Mouse (Mus musculus): ENCODE data around the gene Ccnl1. TPM values are rescaled to one million over a fixed set of nuclear protein-coding genes. Genes with fewer than 3 reads are reported as not detected.

The Ccnl1 gene
- polyA plus RNA-seq, 1 experiment from 2014 or later = 125 TPM

DNA sequence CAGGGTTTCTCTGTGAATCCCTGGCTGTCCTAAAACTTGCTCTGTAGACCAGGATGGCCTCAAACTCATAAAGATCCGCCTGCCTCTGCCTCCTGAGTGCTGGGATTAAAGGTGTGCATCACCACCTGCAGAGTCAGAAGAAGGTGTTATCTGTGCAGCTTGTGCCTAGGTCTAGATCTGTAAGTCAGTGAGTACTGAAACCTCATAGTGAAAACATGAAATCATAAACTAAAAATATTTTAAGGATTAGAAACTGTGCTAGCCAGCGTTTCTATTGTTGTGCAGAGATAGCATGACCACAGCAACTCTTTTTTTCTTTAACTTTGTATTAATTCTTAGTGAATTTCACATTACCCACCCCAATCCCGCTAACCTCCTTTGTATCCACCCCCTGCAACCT is 46.8 kb downstream of the Ccnl1 start:
- no peak overlapping the region for H3K4me2 ChIP-seq (ENCODE audit: low read depth, low read length)
- H3K27me3 ChIP-seq (ENCODE audit: control insufficient read depth, insufficient read depth, low read length) = no peaks in the 10 kb centered on the region
- H3K9me3 ChIP-seq (replicated peaks; ENCODE audit: control insufficient read depth, low read length) = no peaks in the 10 kb centered on the region
- WGBS = 90% methylated on average over 3 of the region's 3 CpGs
- DNase-seq (ENCODE audit: low spot score) = no peak
- no peaks in the 10 kb centered on the region for H3K36me3 ChIP-seq (replicated peaks; ENCODE audit: control insufficient read depth, insufficient read depth, low read depth, low read length)
- no peak overlapping the region for H3K4me3 ChIP-seq (ENCODE audit: low read depth, low read length)
- H3K9ac ChIP-seq (replicated peaks; ENCODE audit: low read length) = no peak overlapping the region
- ATAC-seq (replicated peaks; ENCODE audit: insufficient number of reproducible peaks, low FRiP score, low TSS enrichment, low read depth) = no peak
- H3K4me1 ChIP-seq (ENCODE audit: control insufficient read depth, insufficient read depth, low read length) = no peaks in the 10 kb centered on the region
- H3K27ac ChIP-seq (replicated peaks; ENCODE audit: low read depth, low read length) = no peak overlapping the region

- ATAC-seq (replicated peaks; ENCODE audit: insufficient number of reproducible peaks, low FRiP score, low TSS enrichment, low read depth) (no peak), DNase-seq (ENCODE audit: low spot score) (no peak)
- Histone ChIP-seq H3K27ac (replicated peaks; ENCODE audit: low read depth, low read length) (no peak overlapping the region), H3K4me2 (ENCODE audit: low read depth, low read length) (no peak overlapping the region; the same call in 1 of the 2 replicates), H3K4me3 (ENCODE audit: low read depth, low read length) (no peak overlapping the region), H3K9ac (replicated peaks; ENCODE audit: low read length) (no peak overlapping the region), H3K27me3 (ENCODE audit: control insufficient read depth, insufficient read depth, low read length) (no peaks in the 10 kb centered on the region), H3K9me3 (replicated peaks; ENCODE audit: control insufficient read depth, low read length) (no peaks in the 10 kb centered on the region), H3K36me3 (replicated peaks; ENCODE audit: control insufficient read depth, insufficient read depth, low read depth, low read length) (no peaks in the 10 kb centered on the region), H3K4me1 (ENCODE audit: control insufficient read depth, insufficient read depth, low read length) (0 out of 2 replicates have a peak, but pooled peaks cover 2% of the 10 kb centered on the region)
- 71% methylated on average over 2 of the region's 2 CpGs for WGBS
Observed at GRCm38 (mm10) chr3:65909454-65909853, 48.6 kb downstream of the Ccnl1 start.

- H3K27ac ChIP-seq (replicated peaks; ENCODE audit: low read depth, low read length) = no peak overlapping the region
- 93% methylated on average over 4 of the region's 4 CpGs for WGBS
- H3K36me3 ChIP-seq (replicated peaks; ENCODE audit: control insufficient read depth, insufficient read depth, low read depth, low read length) = no peaks in the 10 kb centered on the region
- ATAC-seq (replicated peaks; ENCODE audit: insufficient number of reproducible peaks, low FRiP score, low TSS enrichment, low read depth) (no peak), DNase-seq (ENCODE audit: low spot score) (no peak)
- no peaks in the 10 kb centered on the region for H3K9me3 ChIP-seq (replicated peaks; ENCODE audit: control insufficient read depth, low read length)
- H3K4me2 ChIP-seq (ENCODE audit: low read depth, low read length) = no peak overlapping the region
- no peak overlapping the region for H3K9ac ChIP-seq (replicated peaks; ENCODE audit: low read length)
- H3K27me3 ChIP-seq (ENCODE audit: control insufficient read depth, insufficient read depth, low read length) = no peaks in the 10 kb centered on the region
- H3K4me3 ChIP-seq (ENCODE audit: low read depth, low read length) = no peak overlapping the region
- H3K4me1 ChIP-seq (ENCODE audit: control insufficient read depth, insufficient read depth, low read length) = 0 out of 2 replicates have a peak, but pooled peaks cover 2% of the 10 kb centered on the region
Observed at GRCm38 (mm10) chr3:65907536-65907935, 50.5 kb downstream of the Ccnl1 start.

GRCm38 (mm10) chr3:65905281-65906169 is 52.5 kb downstream of the Ccnl1 start:
- H3K27ac ChIP-seq (replicated peaks; ENCODE audit: low read depth, low read length) = no peak overlapping the region
- H3K4me2 ChIP-seq (ENCODE audit: low read depth, low read length) = no peak overlapping the region
- H3K4me3 ChIP-seq (ENCODE audit: low read depth, low read length) = no peak overlapping the region
- H3K4me1 ChIP-seq (ENCODE audit: control insufficient read depth, insufficient read depth, low read length) = 0 out of 2 replicates have a peak, but pooled peaks cover 2% of the 10 kb centered on the region
- WGBS = 18% methylated on average over 7 of the region's 7 CpGs
- H3K9me3 ChIP-seq (replicated peaks; ENCODE audit: control insufficient read depth, low read length) = no peaks in the 10 kb centered on the region
- H3K27me3 ChIP-seq (ENCODE audit: control insufficient read depth, insufficient read depth, low read length) = no peaks in the 10 kb centered on the region
- ATAC-seq (replicated peaks; ENCODE audit: insufficient number of reproducible peaks, low FRiP score, low TSS enrichment, low read depth) = no peak; the same call in 1 of the 2 replicates
- DNase-seq (ENCODE audit: low spot score) = no peak
- H3K9ac ChIP-seq (replicated peaks; ENCODE audit: low read length) = no peak overlapping the region
- H3K36me3 ChIP-seq (replicated peaks; ENCODE audit: control insufficient read depth, insufficient read depth, low read depth, low read length) = no peaks in the 10 kb centered on the region

GRCm38 (mm10) chr3:65904711-65905110 is 53.3 kb downstream of the Ccnl1 start:
- 16% methylated on average over 6 of the region's 6 CpGs for WGBS
- no peak overlapping the region for H3K4me2 ChIP-seq (ENCODE audit: low read depth, low read length)
- no peak overlapping the region; the same call in 1 of the 2 replicates for H3K27ac ChIP-seq (replicated peaks; ENCODE audit: low read depth, low read length)

GRCm38 (mm10) chr3:65904106-65904505 is 53.9 kb downstream of the Ccnl1 start:
- 15% methylated on average over 4 of the region's 4 CpGs for WGBS
- Histone ChIP-seq H3K9ac (replicated peaks; ENCODE audit: low read length) (no peak overlapping the region), H3K4me3 (ENCODE audit: low read depth, low read length) (no peak overlapping the region), H3K36me3 (replicated peaks; ENCODE audit: control insufficient read depth, insufficient read depth, low read depth, low read length) (no peaks in the 10 kb centered on the region), H3K4me2 (ENCODE audit: low read depth, low read length) (no peak overlapping the region), H3K27ac (replicated peaks; ENCODE audit: low read depth, low read length) (no peak overlapping the region; the same call in 1 of the 2 replicates), H3K4me1 (ENCODE audit: control insufficient read depth, insufficient read depth, low read length) (0 out of 2 replicates have a peak, but pooled peaks cover 2% of the 10 kb centered on the region), H3K9me3 (replicated peaks; ENCODE audit: control insufficient read depth, low read length) (no peaks in the 10 kb centered on the region), H3K27me3 (ENCODE audit: control insufficient read depth, insufficient read depth, low read length) (no peaks in the 10 kb centered on the region)
- peak; percentile 32; the same call in 1 of the 2 replicates for ATAC-seq (replicated peaks; ENCODE audit: insufficient number of reproducible peaks, low FRiP score, low TSS enrichment, low read depth)
- DNase-seq (ENCODE audit: low spot score) = peak; percentile 71

More at GRCm38 (mm10) chr3:65904711-65905110, 53.3 kb downstream of the Ccnl1 start:
- Histone ChIP-seq H3K36me3 (replicated peaks; ENCODE audit: control insufficient read depth, insufficient read depth, low read depth, low read length) (no peaks in the 10 kb centered on the region), H3K9me3 (replicated peaks; ENCODE audit: control insufficient read depth, low read length) (no peaks in the 10 kb centered on the region), H3K27me3 (ENCODE audit: control insufficient read depth, insufficient read depth, low read length) (no peaks in the 10 kb centered on the region), H3K9ac (replicated peaks; ENCODE audit: low read length) (no peak overlapping the region), H3K4me1 (ENCODE audit: control insufficient read depth, insufficient read depth, low read length) (0 out of 2 replicates have a peak, but pooled peaks cover 2% of the 10 kb centered on the region), H3K4me3 (ENCODE audit: low read depth, low read length) (no peak overlapping the region)
- DNase-seq (ENCODE audit: low spot score) (peak; percentile 35), ATAC-seq (replicated peaks; ENCODE audit: insufficient number of reproducible peaks, low FRiP score, low TSS enrichment, low read depth) (0 out of 2 replicates have a peak, but pooled peaks have one; percentile 37)

DNA sequence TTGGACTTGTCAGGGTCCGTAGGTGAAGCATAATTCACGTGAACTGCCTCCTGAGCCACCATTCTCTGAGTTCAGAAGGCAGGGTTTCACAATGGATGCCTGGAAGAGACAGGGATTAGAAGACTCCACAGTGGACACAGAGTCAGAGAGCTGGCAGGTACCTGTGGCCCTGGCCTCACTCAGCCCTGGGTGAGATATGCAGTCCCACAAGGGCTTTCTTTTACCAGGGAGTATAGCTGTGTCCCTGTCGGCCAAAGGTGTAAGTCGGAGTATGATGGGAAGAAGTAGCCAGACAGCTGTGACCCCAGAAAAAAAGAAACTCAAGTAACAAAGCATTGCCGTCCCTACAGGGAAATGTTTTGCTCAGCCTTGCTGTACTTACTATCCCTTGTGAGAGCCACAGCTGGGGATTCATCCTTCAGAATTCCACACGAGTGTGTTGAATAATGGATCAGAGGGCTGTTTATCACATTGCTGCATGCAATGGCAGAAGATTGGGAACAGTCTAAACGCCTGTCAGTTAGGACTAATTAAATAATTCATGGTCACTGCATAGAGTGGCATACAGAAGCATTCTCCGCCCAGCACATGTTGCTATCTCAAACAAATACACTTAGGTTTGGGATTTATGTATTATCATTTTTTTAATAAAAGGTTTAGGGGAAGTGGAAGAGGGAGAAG is 59.3 kb downstream of the Ccnl1 start:
- Histone ChIP-seq H3K9ac (replicated peaks; ENCODE audit: low read length) (no peak overlapping the region), H3K36me3 (replicated peaks; ENCODE audit: control insufficient read depth, insufficient read depth, low read depth, low read length) (no peaks in the 10 kb centered on the region), H3K4me2 (ENCODE audit: low read depth, low read length) (no peak overlapping the region), H3K4me3 (ENCODE audit: low read depth, low read length) (no peak overlapping the region), H3K27ac (replicated peaks; ENCODE audit: low read depth, low read length) (no peak overlapping the region), H3K4me1 (ENCODE audit: control insufficient read depth, insufficient read depth, low read length) (no peaks in the 10 kb centered on the region), H3K27me3 (ENCODE audit: control insufficient read depth, insufficient read depth, low read length) (no peaks in the 10 kb centered on the region), H3K9me3 (replicated peaks; ENCODE audit: control insufficient read depth, low read length) (no peaks in the 10 kb centered on the region)
- ATAC-seq (replicated peaks; ENCODE audit: insufficient number of reproducible peaks, low FRiP score, low TSS enrichment, low read depth) = no peak
- DNase-seq (ENCODE audit: low spot score) = no peak
- 53% methylated on average over 8 of the region's 8 CpGs for WGBS
